Mouse (Mus musculus) heart, adult 9 months (tissue): Measurements from ENCODE around the gene Kansl1l.
A peak's percentile ranks its signal among the peaks of the same experiment; 100 is the strongest.

Experiments
- DNase-seq, 2 experiments: peaks; one replicate each; pipeline ENCODE4 v3.0.0; 2022; ENCODE audit warnings: low spot score in 2 of 2

Kansl1l gene

GRCm38 (mm10) chr1:66817865-66818315 lies 528 bp upstream of the Kansl1l start:
- no peak for DNase-seq

DNA sequence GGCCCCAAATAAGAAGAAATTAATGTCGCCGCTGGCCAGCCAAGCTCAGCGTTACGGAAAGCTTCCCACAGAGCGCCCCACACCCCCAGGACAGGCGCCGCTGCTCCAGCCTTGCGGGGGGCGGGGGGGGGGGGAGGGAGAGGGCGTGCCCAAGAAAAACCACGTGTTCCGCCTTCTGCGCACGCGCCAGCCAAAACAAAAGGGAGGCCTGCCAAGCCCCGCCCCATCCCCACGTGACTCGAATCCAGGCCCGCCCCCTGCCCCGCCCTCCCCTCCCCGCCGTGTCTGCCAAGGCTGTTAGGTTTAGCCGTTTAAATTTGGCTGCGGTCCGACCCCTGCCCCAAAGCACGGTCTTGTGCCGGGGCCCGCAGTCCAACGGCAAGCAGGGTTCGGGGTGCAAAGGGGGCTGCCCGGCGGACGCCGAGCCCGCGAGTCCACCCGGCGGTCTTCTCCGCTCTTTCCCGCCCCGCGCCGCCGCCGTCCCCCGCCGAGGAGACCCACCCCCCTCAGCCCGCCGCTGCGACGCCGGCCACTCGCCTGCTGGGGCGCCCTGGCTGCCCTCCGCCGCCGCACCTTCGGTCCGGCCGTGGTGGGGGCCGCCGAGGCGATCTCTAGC lies 417 bp downstream of the Kansl1l start:
- peak; percentile 88 to 89 for DNase-seq

- DNase-seq, result peak; percentile 82 to 86
Measured at GRCm38 (mm10) chr1:66815941-66816777, 1.2 kb downstream of the Kansl1l start.

DNA sequence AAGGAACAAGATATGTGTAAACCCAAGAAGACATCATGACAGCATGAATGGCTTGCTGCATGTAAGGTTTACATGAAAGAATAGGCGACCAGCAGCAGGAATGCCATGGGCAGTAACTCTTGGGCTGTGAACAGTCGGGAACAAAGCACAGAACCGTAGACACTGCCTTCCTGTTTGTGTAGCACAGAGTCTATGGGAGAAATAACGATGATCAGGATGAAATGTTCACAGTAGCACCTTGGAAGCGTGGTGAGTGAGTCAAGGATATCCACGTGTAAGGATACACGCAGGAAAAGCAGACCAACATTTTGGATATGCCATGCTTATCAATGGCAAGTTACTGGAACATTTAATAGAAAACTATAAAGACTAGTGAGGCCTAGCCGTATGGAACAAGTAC lies 2.6 kb downstream of the Kansl1l start:
- DNase-seq, result peak in 1 of 2 experiments; percentile 8

DNA sequence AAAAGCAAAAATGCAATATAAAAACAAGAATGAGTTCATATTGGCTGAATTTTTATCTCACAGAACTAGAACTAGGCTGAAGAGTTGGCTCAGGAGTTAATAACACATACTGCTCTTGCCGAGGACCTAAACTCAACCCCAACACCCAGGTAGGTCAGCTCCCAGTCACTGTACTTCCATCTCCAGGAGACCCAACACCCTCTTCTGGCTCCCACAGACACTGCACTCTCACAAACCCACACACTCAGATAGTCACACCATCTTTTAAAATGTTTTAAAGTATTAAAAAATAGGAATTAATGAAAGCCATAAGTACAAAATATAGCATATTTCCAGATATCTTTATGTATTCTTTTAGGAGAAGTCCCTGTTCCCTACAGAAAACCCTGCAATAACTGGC lies 4.2 kb downstream of the Kansl1l start:
- DNase-seq, result no peak

- DNase-seq, result no peak
Measured at GRCm38 (mm10) chr1:66806821-66807220, 10.5 kb downstream of the Kansl1l start.

GRCm38 (mm10) chr1:66805408-66805807 lies 12.0 kb downstream of the Kansl1l start:
- DNase-seq, result no peak

GRCm38 (mm10) chr1:66804710-66805109 lies 12.7 kb downstream of the Kansl1l start:
- no peak for DNase-seq

DNA sequence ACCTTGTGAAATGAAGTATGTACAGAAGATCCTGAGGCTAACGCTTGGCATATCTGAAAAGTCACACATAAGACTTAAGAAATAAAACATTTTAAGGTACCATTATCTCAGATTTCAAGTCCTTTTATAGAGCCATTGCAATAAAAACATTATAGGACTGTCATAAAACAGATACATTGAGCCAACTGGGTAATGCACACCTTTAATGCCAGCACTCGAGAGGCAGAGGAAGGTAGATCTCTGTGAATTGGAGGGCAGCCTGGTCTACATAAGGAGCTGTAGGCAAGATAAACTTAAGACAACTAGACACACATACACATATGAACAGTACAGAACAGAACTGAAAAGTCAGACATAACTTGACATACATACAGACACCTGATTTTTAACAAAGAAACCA lies 19.4 kb downstream of the Kansl1l start:
- no peak for DNase-seq

GRCm38 (mm10) chr1:66792838-66793466 lies 24.4 kb downstream of the Kansl1l start:
- DNase-seq, result no peak

DNA sequence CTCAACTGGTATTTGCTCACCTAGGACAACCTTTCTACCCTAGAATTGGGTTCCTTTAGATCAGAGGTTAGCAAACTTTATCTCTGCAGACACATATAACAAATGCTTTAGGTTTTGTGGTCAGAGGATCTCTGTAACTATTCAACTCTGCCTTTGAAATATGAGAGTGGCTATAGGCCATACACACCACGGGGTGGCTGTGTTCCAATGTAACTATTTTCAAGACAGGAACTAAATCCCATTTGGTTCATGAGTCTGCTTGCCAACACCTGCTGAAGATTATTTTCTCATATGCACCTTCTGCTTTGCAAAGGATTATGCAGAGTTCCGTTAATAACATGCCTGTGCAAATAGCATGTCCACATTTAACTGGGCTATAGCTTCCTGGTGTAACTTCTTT lies 35.1 kb downstream of the Kansl1l start:
- no peak for DNase-seq

DNA sequence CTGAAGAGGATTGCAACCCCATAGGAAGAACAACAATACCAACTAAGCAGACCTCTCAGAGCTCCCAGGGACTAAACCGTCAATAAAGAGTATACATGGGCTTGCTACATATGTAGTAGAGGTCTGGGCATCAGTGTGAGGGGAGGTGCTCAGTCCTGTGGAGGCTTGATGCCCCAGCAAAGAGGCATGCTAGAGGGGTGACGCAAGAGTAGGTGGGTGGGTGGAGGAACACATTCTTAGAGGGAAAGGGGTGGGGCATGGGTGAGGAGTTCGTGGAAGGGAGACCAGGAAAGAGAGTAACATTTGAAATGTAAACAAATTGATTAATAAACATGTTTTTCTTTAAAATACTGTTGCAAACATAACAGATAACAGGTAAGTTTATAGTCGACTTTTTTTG lies 36.3 kb downstream of the Kansl1l start:
- no peak for DNase-seq

GRCm38 (mm10) chr1:66778798-66779197 lies 38.6 kb downstream of the Kansl1l start:
- DNase-seq, result no peak

DNA sequence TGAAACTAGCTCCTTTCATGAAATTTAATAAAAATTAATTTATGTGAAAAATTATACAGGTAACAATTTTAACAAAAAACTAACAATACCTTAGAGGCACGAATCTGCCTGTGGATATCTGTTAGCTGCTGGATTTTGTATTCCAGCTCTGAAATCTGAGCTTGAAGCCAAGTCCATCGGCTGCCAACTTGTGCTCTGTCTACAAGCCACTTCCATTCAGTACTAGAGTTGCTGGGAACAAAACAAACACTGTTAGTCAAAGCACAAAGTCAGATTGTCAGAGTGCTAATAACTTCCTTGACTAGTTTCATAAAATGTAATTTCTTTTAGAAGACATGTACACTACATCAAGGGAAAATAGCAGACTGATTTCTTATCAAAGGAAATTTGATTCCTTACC lies 39.5 kb downstream of the Kansl1l start:
- DNase-seq, result peak; percentile 10 to 32

- no peak for DNase-seq
Measured at GRCm38 (mm10) chr1:66768764-66769163, 48.6 kb downstream of the Kansl1l start.

GRCm38 (mm10) chr1:66730581-66730980 lies 86.8 kb downstream of the Kansl1l start:
- DNase-seq, result no peak

DNA sequence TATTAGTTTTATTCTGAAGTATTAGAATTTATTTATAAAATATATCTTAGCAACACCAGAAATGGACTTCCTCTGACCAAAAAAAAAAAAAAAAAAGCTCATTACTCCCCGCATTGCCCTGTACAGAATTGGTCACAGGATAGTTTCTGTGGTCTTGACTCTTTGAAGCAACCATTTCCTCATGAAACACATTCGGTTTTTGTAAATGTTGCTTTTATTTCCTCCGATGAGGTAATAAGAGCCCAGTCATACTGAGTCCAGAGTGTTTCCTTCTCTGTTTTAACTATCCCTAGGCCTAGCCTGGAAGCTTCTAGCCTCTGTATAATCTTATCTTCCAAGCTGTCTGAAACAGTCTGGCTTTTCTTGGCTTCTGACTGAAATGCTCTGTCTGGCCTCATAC lies 104.5 kb downstream of the Kansl1l start:
- no peak for DNase-seq

DNA sequence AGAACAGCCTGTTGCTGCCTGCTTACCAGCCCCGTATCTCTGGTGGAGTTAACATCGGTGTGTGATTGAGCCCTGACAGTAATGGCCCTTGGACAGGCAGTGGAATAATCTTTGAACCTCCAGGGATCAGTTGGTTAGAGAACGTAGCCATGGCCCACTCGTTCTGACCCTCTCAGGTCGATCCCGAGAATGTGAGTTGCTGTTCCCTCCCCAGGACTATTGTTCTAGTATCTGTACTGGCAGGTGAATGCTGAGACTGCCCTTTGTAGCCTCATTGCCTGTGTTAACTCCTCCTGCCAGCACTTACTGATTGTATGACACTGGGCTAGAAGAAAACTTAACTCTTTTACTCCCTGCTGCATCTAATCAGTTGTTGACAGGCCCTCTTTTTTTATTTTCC lies 112.8 kb downstream of the Kansl1l start:
- no peak for DNase-seq

- no peak for DNase-seq
Measured at GRCm38 (mm10) chr1:66702623-66703345, 114.6 kb downstream of the Kansl1l start.

DNA sequence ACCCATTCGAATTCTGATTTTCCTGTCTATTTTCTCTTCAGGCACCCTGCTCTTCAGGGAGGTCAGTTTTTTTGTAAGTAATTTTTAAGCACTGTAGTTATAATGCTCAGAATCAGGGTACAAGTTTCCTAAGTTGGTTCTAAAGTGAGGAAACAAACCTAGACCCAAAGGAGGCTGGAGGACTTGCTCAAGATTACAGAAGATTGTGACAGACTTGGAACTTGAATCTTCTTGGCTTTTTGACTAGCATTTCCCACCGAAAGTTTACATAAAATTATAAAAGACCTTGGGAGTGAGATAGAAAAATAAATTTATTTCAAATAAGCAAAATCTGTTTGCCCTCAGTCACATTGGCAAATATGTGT lies 115.8 kb downstream of the Kansl1l start:
- no peak for DNase-seq

GRCm38 (mm10) chr1:66700693-66701575 lies 116.4 kb downstream of the Kansl1l start, which contains the start of gene Rpe:
Gene Rpe, plus strand, starts transcription at chr1:66700831.
- peak; percentile 89 to 90 for DNase-seq
